Mouse (Mus musculus): ENCODE results near the gene Zmynd8. TPM values are rescaled to one million over a fixed set of nuclear protein-coding genes. Genes with fewer than 3 reads are reported as not detected.

The Zmynd8 gene
- polyA plus RNA-seq (2014; fragmentation: Illumina TruSeq; extraction: RNeasy Lipid Tissue Mini Kit (QIAGEN cat#74804); ENCODE audit: low read depth, low replicate concordance), result 40.0 TPM

GRCm38 (mm10) chr2:165898202-165899194 is at the start of gene Zmynd8:
Zmynd8 (minus strand) TSS chr2:165899016.

Other genes with a start within 250 kb of the Zmynd8 start
- 22.4 TPM for gene Ncoa3, start 93.6 kb upstream of the Zmynd8 start, polyA plus RNA-seq (2014; fragmentation: Illumina TruSeq; extraction: RNeasy Lipid Tissue Mini Kit (QIAGEN cat#74804); ENCODE audit: low read depth, low replicate concordance)